Mouse (Mus musculus) forebrain, embryonic 13.5 days (tissue): Measurements from ENCODE around the gene Olfm1. TPM values are rescaled to one million over a fixed set of nuclear protein-coding genes. Genes with fewer than 3 reads are reported as not detected.
A peak's percentile ranks its signal among the peaks of the same experiment; 100 is the strongest.

Experiments used
- ATAC-seq: fragments of 200-750 bp; cut with Nextera tagmentation; 2 replicates; pipeline ENCODE4 v1.8.0; 2017
- H3K27ac ChIP-seq: fragments of 300-500 bp; sonication (generic); 2 replicates; pipeline ENCODE4 v1.5.1; 2015; ENCODE audit warnings: inconsistent platforms, mild to moderate bottlenecking, moderate library complexity
- H3K27me3 ChIP-seq: fragments of 300-500 bp; sonication (generic); 2 replicates; pipeline ENCODE4 v1.6.1; 2015; ENCODE audit warnings: mild to moderate bottlenecking, inconsistent platforms
- H3K36me3 ChIP-seq: fragments of 300-500 bp; sonication (generic); 2 replicates; pipeline ENCODE4 v1.6.1; 2015; ENCODE audit warnings: mild to moderate bottlenecking, inconsistent platforms; ENCODE audit not compliant: poor library complexity, severe bottlenecking
- H3K4me1 ChIP-seq: fragments of 300-500 bp; sonication (generic); 2 replicates; pipeline ENCODE4 v1.6.1; 2015; ENCODE audit warnings: inconsistent platforms
- H3K4me2 ChIP-seq: fragments of 300-500 bp; sonication (generic); 2 replicates; pipeline ENCODE4 v1.6.1; 2015; ENCODE audit warnings: inconsistent platforms, mild to moderate bottlenecking, moderate library complexity
- H3K4me3 ChIP-seq: fragments of 300-500 bp; sonication (generic); 2 replicates; pipeline ENCODE4 v1.5.1; 2015; ENCODE audit warnings: mild to moderate bottlenecking, inconsistent platforms
- H3K9ac ChIP-seq: fragments of 300-500 bp; sonication (generic); 2 replicates; pipeline ENCODE4 v1.6.1; 2015; ENCODE audit warnings: mild to moderate bottlenecking, inconsistent platforms
- H3K9me3 ChIP-seq: fragments of 300-500 bp; sonication (generic); replicated peaks from 2 replicates; pipeline ENCODE4 v1.6.1; 2016; ENCODE audit warnings: inconsistent platforms
- WGBS: fragments of 180-500 bp; shearing (Covaris S2); methylation state at CpG from one replicate; pipeline ENCODE4 v1.1.7; 2015; 5-methylcytosine and 5-hydroxymethylcytosine counted together
- polyA plus RNA-seq: library from polyadenylated mRNA; unstranded; fragments of >200 nt; fragmentation: Nextera tagmentation; extraction: Ambion mirVana; gene quantifications from 2 replicates; pipeline ENCODE4 v1.2.1, GENCODE M21; 2015

The Olfm1 gene
- polyA plus RNA-seq, 1 experiment from 2014 or later = 136 TPM

GRCm38 (mm10) chr2:28205467-28205805 is 12.6 kb downstream of the Olfm1 start:
- H3K27ac ChIP-seq = no peak overlapping the region
- no peaks in the 10 kb centered on the region for H3K36me3 ChIP-seq
- H3K4me1 ChIP-seq = peaks cover 42% of the 10 kb centered on the region
- peaks cover 10% of the 10 kb centered on the region for H3K27me3 ChIP-seq
- peak overlapping the region; percentile 56 for H3K4me3 ChIP-seq
- H3K4me2 ChIP-seq = peak overlapping the region; percentile 98
- under 1% methylated on average over 33 of the region's 49 CpGs for WGBS
- peak overlapping the region; percentile 82 for H3K9ac ChIP-seq
- no peaks in the 10 kb centered on the region for H3K9me3 ChIP-seq
- ATAC-seq = peak; percentile 70

GRCm38 (mm10) chr2:28205870-28206421 is 13.2 kb downstream of the Olfm1 start:
- peak; percentile 6; the same call in 1 of the 2 replicates for ATAC-seq
- peaks cover 45% of the 10 kb centered on the region for H3K4me1 ChIP-seq
- peaks cover 10% of the 10 kb centered on the region for H3K27me3 ChIP-seq
- peak overlapping the region; percentile 82 for H3K9ac ChIP-seq
- H3K9me3 ChIP-seq = no peaks in the 10 kb centered on the region
- under 1% methylated on average over 39 of the region's 51 CpGs for WGBS
- peak overlapping the region; percentile 56 for H3K4me3 ChIP-seq
- no peak overlapping the region for H3K27ac ChIP-seq
- no peaks in the 10 kb centered on the region for H3K36me3 ChIP-seq
- H3K4me2 ChIP-seq = peak overlapping the region; percentile 98

DNA sequence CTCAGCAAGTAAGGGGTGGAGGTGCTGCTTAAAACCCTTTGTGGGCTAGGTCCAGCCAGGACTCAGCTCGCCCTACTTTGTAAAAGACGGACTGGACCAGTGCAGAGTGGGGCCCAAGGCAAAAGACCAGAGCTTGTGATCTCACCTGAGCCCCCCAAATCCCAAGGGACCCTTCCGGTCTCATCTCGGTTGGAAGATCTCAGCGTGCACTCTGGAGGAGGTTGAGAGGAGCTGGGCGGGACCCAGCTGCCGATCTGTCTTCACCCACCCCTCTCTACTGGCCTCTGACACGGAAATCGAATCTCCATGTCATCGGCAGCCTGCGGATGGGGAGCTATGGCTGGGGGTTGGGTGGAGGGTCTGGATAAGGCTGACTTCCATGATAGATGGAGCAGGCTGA is 13.7 kb downstream of the Olfm1 start:
- ATAC-seq = no peak
- H3K27me3 ChIP-seq = peaks cover 10% of the 10 kb centered on the region
- peak overlapping the region; percentile 98 for H3K4me2 ChIP-seq
- no peak overlapping the region for H3K27ac ChIP-seq
- no peaks in the 10 kb centered on the region for H3K9me3 ChIP-seq
- no peaks in the 10 kb centered on the region for H3K36me3 ChIP-seq
- peak overlapping the region; percentile 82 for H3K9ac ChIP-seq
- peak overlapping the region; percentile 56 for H3K4me3 ChIP-seq
- 27% methylated on average over 11 of the region's 11 CpGs for WGBS
- peaks cover 50% of the 10 kb centered on the region for H3K4me1 ChIP-seq

DNA sequence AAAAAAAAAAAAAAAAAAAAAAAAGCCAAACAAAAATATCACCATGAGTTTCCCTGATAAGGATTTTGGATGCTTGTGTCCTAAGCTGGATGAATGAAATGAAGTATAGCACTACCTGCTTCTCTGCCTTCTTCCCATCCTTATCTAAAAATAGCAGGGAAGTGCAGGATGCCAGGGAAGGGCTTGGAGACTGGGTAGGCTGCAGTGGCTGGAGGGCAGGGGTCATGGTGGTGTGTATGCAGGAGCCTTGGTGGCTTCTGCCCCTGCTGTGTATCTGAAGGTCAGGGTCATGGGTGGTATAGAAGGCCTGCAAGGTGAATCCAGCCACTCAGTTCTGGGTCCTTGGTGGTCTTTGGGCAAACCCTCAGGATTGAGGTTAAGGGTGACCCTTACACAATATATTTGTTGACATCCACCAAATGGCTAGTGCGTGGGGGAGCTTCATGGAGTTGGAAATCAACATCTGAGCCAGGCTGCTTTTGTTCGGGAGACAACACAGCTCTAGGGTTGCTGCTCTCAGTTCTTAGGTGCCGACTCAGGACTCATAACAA is 14.5 kb downstream of the Olfm1 start:
- Histone ChIP-seq H3K4me2 (0 out of 2 replicates have a peak overlapping the region, but pooled peaks have one; percentile 6), H3K27me3 (peaks cover 13% of the 10 kb centered on the region), H3K36me3 (no peaks in the 10 kb centered on the region), H3K9me3 (no peaks in the 10 kb centered on the region), H3K4me3 (no peak overlapping the region), H3K9ac (no peak overlapping the region), H3K4me1 (peaks cover 58% of the 10 kb centered on the region), H3K27ac (no peak overlapping the region)
- no peak for ATAC-seq
- 80% methylated on average over 3 of the region's 3 CpGs for WGBS

DNA sequence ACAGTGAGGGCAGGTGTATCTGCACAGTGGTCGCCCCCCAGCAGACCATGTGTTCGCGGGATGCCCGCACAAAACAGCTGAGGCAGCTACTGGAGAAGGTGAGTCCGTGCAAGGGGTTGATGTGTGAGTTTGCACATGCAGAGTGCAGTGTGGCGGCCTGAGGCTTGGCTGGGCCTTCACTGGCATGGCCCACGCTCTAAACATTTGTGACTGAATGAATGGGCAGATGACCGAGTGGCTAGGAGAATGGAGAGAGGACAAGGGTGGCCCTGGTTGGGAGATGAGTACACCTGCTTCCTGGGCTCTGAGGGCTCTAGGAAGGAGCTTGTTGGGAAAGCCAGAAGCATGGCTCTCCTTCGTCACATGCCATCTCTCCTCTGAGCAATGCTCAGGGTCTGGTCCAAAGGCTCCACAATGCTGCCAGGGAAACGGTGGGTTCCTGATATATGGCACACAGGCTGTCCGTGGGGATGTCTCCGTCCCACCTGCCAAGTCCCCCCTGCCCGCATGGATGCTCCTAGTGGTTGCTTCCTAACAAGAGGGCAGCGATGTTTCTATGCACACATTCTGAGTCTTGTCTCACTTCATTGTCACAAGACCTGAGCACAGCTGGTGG is 15.4 kb downstream of the Olfm1 start:
- ATAC-seq = no peak
- 90% methylated on average over 14 of the region's 14 CpGs for WGBS
- Histone ChIP-seq H3K27ac (no peak overlapping the region), H3K4me2 (no peak overlapping the region), H3K9me3 (no peaks in the 10 kb centered on the region), H3K27me3 (peaks cover 13% of the 10 kb centered on the region), H3K4me3 (no peak overlapping the region), H3K9ac (no peak overlapping the region), H3K4me1 (peaks cover 68% of the 10 kb centered on the region), H3K36me3 (no peaks in the 10 kb centered on the region)

DNA sequence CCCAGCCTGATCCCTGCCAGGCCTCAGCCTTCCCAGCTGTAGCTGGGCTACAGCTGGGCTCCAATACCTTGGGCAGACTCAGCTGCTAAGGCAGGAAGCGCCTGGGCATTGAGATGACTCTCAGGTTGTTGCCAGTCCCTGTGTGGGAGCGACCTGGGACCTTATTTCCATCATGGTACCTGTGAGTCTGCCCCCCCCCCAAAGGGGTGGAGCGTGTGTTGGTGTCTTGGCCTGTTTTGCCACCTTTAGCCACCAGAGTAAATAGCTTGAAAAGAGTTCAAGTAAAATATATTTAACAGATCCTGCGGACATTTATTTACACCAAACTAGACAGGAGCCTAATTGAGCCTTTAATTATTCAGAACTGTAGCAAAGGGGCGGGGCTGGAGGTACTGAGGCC is 16.4 kb downstream of the Olfm1 start:
- Histone ChIP-seq H3K36me3 (0 out of 2 replicates have a peak, but pooled peaks cover 3% of the 10 kb centered on the region), H3K4me3 (no peak overlapping the region), H3K27me3 (peaks cover 13% of the 10 kb centered on the region), H3K27ac (no peak overlapping the region), H3K9ac (no peak overlapping the region), H3K4me2 (0 out of 2 replicates have a peak overlapping the region, but pooled peaks have one; percentile 0), H3K9me3 (no peaks in the 10 kb centered on the region), H3K4me1 (peaks cover 69% of the 10 kb centered on the region)
- ATAC-seq = no peak
- WGBS = 72% methylated on average over 5 of the region's 5 CpGs

GRCm38 (mm10) chr2:28209653-28210052 is 16.9 kb downstream of the Olfm1 start:
- WGBS = 72% methylated on average over 12 of the region's 12 CpGs
- H3K4me1 ChIP-seq = peaks cover 66% of the 10 kb centered on the region
- no peak overlapping the region for H3K27ac ChIP-seq
- H3K27me3 ChIP-seq = peaks cover 13% of the 10 kb centered on the region
- H3K4me2 ChIP-seq = 0 out of 2 replicates have a peak overlapping the region, but pooled peaks have one; percentile 0
- no peak overlapping the region for H3K4me3 ChIP-seq
- ATAC-seq = no peak
- H3K9me3 ChIP-seq = no peaks in the 10 kb centered on the region
- no peak overlapping the region for H3K9ac ChIP-seq
- H3K36me3 ChIP-seq = peaks cover 7% of the 10 kb centered on the region

GRCm38 (mm10) chr2:28210273-28210672 is 17.5 kb downstream of the Olfm1 start:
- peaks cover 13% of the 10 kb centered on the region for H3K36me3 ChIP-seq
- no peak overlapping the region for H3K4me3 ChIP-seq
- H3K4me2 ChIP-seq = no peak overlapping the region
- no peak overlapping the region for H3K27ac ChIP-seq
- 72% methylated on average over 4 of the region's 4 CpGs for WGBS
- H3K9ac ChIP-seq = no peak overlapping the region
- H3K9me3 ChIP-seq = no peaks in the 10 kb centered on the region
- peaks cover 62% of the 10 kb centered on the region for H3K4me1 ChIP-seq
- ATAC-seq = no peak
- peaks cover 13% of the 10 kb centered on the region for H3K27me3 ChIP-seq

GRCm38 (mm10) chr2:28211531-28212281 is 18.9 kb downstream of the Olfm1 start:
- peak overlapping the region; percentile 26; the same call in 1 of the 2 replicates for H3K9ac ChIP-seq
- 42% methylated on average over 22 of the region's 22 CpGs for WGBS
- peaks cover 8% of the 10 kb centered on the region for H3K27me3 ChIP-seq
- H3K4me2 ChIP-seq = 0 out of 2 replicates have a peak overlapping the region, but pooled peaks have one; percentile 12
- peaks cover 52% of the 10 kb centered on the region for H3K4me1 ChIP-seq
- no peak overlapping the region for H3K4me3 ChIP-seq
- H3K27ac ChIP-seq = peak overlapping the region; percentile 31
- no peak; the same call in 1 of the 2 replicates for ATAC-seq
- peaks cover 28% of the 10 kb centered on the region for H3K36me3 ChIP-seq
- H3K9me3 ChIP-seq = no peaks in the 10 kb centered on the region

DNA sequence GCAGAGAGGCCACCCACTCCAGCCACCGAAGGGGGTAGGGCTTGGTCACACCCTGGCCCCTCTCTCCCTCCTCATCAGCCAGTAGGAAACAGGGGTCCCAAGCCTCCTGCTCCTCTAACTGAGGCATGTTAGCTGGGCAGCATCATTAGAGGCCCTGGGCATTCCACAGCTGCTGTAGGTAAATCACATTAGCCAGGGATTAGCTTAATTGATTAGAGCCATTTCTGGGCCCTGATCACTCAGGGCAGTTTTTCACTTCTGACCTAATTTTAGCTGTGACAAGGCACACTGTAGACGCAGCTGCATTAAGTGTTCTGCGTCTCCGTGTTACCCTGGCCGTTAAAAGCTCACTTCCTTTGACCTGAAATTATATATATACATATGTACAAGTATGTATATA is 20.1 kb downstream of the Olfm1 start:
- 28% methylated on average over 5 of the region's 5 CpGs for WGBS
- ATAC-seq = no peak
- Histone ChIP-seq H3K4me3 (no peak overlapping the region), H3K27me3 (0 out of 2 replicates have a peak, but pooled peaks cover 3% of the 10 kb centered on the region), H3K4me2 (no peak overlapping the region), H3K36me3 (peaks cover 38% of the 10 kb centered on the region), H3K27ac (no peak overlapping the region), H3K4me1 (peaks cover 50% of the 10 kb centered on the region), H3K9me3 (no peaks in the 10 kb centered on the region), H3K9ac (no peak overlapping the region)

DNA sequence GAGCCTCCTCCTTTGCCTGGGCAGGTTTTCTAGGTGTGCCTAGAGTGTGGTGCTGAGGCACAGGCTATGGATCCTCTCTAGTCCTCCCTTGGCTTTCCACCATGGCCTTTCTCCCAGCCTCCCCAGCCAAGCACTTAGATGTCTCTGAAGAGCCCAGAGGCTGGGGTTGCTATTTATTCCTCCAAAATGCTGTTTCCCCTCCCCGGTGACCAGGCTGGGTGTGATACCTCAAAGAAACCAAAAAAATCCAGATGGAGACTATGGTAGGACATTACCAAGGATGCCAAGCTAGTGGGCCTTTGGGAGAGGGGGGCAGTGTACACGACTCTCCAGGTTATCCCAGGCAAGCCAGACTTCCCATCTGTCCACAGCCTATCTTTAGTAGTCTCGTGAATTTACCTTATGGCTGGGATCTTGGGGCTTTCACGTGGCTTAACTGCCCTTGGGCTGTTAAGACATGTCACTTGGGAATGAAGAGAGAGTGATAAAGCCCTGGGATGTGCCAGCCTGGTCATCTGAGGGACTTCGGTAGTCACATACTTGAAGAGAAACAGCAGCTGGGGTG is 23.5 kb downstream of the Olfm1 start:
- no peak overlapping the region for H3K4me2 ChIP-seq
- WGBS = 86% methylated on average over 5 of the region's 5 CpGs
- no peak overlapping the region for H3K4me3 ChIP-seq
- H3K36me3 ChIP-seq = peaks cover 60% of the 10 kb centered on the region
- H3K9me3 ChIP-seq = no peaks in the 10 kb centered on the region
- no peak for ATAC-seq
- H3K9ac ChIP-seq = no peak overlapping the region
- H3K4me1 ChIP-seq = peaks cover 31% of the 10 kb centered on the region
- no peak overlapping the region for H3K27ac ChIP-seq
- 0 out of 2 replicates have a peak, but pooled peaks cover 3% of the 10 kb centered on the region for H3K27me3 ChIP-seq

DNA sequence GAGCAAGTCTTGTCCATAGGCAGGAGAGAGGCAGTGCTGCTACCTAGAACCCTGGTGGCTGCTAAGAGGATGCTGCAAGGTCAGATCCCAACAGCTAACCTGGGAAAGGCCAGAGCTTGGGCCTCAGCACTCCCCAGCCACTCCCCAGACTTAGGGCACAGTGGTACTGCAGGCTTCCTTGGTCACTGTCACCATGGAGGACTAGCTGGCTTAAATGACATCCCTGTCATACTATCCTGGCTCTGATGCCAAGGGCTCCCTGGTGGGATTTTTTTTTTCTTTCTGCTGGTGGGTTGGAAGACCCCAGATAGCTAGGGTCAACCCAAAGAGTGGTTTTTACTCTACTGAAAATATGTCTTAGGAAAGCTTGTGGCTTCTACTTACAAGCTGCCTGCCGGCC is 25.0 kb downstream of the Olfm1 start:
- Histone ChIP-seq H3K27ac (no peak overlapping the region), H3K4me2 (no peak overlapping the region), H3K27me3 (no peaks in the 10 kb centered on the region), H3K4me1 (peaks cover 24% of the 10 kb centered on the region), H3K36me3 (peaks cover 72% of the 10 kb centered on the region), H3K9ac (no peak overlapping the region), H3K9me3 (no peaks in the 10 kb centered on the region), H3K4me3 (no peak overlapping the region)
- ATAC-seq = no peak
- WGBS = 88% methylated on average over 1 of the region's 1 CpGs
